Comparison of ENCODE assay signal across 8 mouse cellular contexts in genomic region chr5:107724661-107725434, GRCm38 (mm10). TPM values are rescaled to one million over a fixed set of nuclear protein-coding genes. Genes with fewer than 3 reads are reported as not detected.
DNase-seq lines count a peak whose midpoint lies in the region; ATAC-seq and TF ChIP-seq lines count a peak whose summit lies in the region.

No protein-coding gene starts in this region.

- 0 out of 2 replicates have a peak, but pooled peaks cover 8% of the 10 kb centered on the region for H3K4me1 ChIP-seq in forebrain, postnatal 0 days (ENCODE audit: insufficient read depth)
- peaks cover 50% of the 10 kb centered on the region for H3K4me1 ChIP-seq in limb, embryonic 12.5 days (replicated peaks)

- H3K4me2 ChIP-seq in forebrain, postnatal 0 days (ENCODE audit: low read depth): peak overlapping the region; percentile 10; the same call in 1 of the 2 replicates
- peak overlapping the region; percentile 57 for H3K4me2 ChIP-seq in limb, embryonic 12.5 days

- H3K27me3 ChIP-seq in forebrain, postnatal 0 days (ENCODE audit: insufficient read depth, low read length): peaks cover 79% of the 10 kb centered on the region
- peaks cover 94% of the 10 kb centered on the region for H3K27me3 ChIP-seq in limb, embryonic 12.5 days

- no peak overlapping the region for H3K27ac ChIP-seq in forebrain, postnatal 0 days (ENCODE audit: low read depth, low read length)
- no peak overlapping the region for H3K27ac ChIP-seq in limb, embryonic 12.5 days

- ATAC-seq in forebrain, postnatal 0 days: no peak
- no peak for ATAC-seq in limb, embryonic 12.5 days (ENCODE audit: insufficient number of reproducible peaks, insufficient read depth, low FRiP score, low TSS enrichment, low read depth)
- no peak for ATAC-seq in granulocyte monocyte progenitor cell, adult 5-6 weeks (replicated peaks; ENCODE audit: poor library complexity, severe bottlenecking)

- intact Hi-C loops in gastrocnemius, postnatal 36 days (cut with DNase I): no loop called here
- intact Hi-C loops in left cerebral cortex, postnatal 25 days (cut with DNase I): loop anchor here (5.0 kb wide), 1 partner anchor 1253 kb away; no protein-coding TSS in a partner anchor

- peak; percentile 10 for DNase-seq in gastrocnemius, postnatal 10 days
- DNase-seq in gastrocnemius, postnatal 36 days: no peak
- peak; percentile 32 for DNase-seq in MN1 (ENCODE audit: low spot score)
- peak; percentile 45 for DNase-seq in forebrain, postnatal 0 days
- peak; percentile 74 for DNase-seq in neural tube, embryonic 10.5 days (ENCODE audit: extremely low spot score, low spot score)
- DNase-seq in left cerebral cortex, postnatal 25 days (ENCODE audit: low spot score in 2 of 2): no peak

- no peaks in the 10 kb centered on the region for H3K9me3 ChIP-seq in forebrain, postnatal 0 days (ENCODE audit: low read length)
- H3K9me3 ChIP-seq in limb, embryonic 12.5 days: no peaks in the 10 kb centered on the region

- under 1% methylated on average over 52 of the region's 52 CpGs for WGBS in forebrain, postnatal 0 days
- WGBS in limb, embryonic 12.5 days: under 1% methylated on average over 52 of the region's 52 CpGs

- H3K9ac ChIP-seq in forebrain, postnatal 0 days: no peak overlapping the region
- H3K9ac ChIP-seq in limb, embryonic 12.5 days (replicated peaks): no peak overlapping the region

- H3K36me3 ChIP-seq in forebrain, postnatal 0 days (ENCODE audit: insufficient read depth): no peaks in the 10 kb centered on the region
- H3K36me3 ChIP-seq in limb, embryonic 12.5 days: no peaks in the 10 kb centered on the region

- no peak for TF ChIP-seq CTCF in forebrain, postnatal 0 days (IDR thresholded peaks at IDR 0.05; ENCODE audit: low read depth)

- H3K4me3 ChIP-seq in forebrain, postnatal 0 days (ENCODE audit: low read depth, low read length): peak overlapping the region; percentile 11; the same call in 1 of the 2 replicates
- H3K4me3 ChIP-seq in limb, embryonic 12.5 days (replicated peaks): peak overlapping the region; percentile 34

RNA-seq across cellular contexts. Expression of gene Gfi1, which starts 1.0 kb away (rescaled TPM):
- total RNA-seq in gastrocnemius, postnatal 10 days (2021): under 1 TPM; 0.12 to 0.25 TPM
- total RNA-seq in gastrocnemius, postnatal 36 days (2021): under 1 TPM in 1 of 2 experiments, not detected in 1; 0.54 TPM
- not detected in 2 replicates for total RNA-seq in forebrain, postnatal 0 days (2014; rRNA removed)
- polyA plus RNA-seq in forebrain, postnatal 0 days (2015; fragmentation: Nextera tagmentation; extraction: Ambion mirVana): not detected in 2 replicates
- polyA plus RNA-seq in limb, embryonic 12.5 days (2016; fragmentation: Nextera tagmentation; extraction: Ambion mirVana): not detected in 2 replicates
- not detected for total RNA-seq in left cerebral cortex, postnatal 25 days (2021)
- 42.2 and 60.6 TPM in 2 replicates for total RNA-seq in granulocyte monocyte progenitor cell, adult 5-6 weeks (2014; fragmentation: Nextera tagmentation)
- 53.9 and 54.4 TPM in 2 replicates for total RNA-seq in granulocyte monocyte progenitor cell, adult 5-6 weeks (2017)

Comparison
In these comparisons a context has a peak if more than half of its experiments do, and no peak if none do; other contexts are left out.
1. DNase-seq: peak in gastrocnemius, postnatal 10 days (single experiment), MN1 (single experiment), forebrain, postnatal 0 days (single experiment) and neural tube, embryonic 10.5 days (single experiment); none in gastrocnemius, postnatal 36 days (0 of 2) and left cerebral cortex, postnatal 25 days (0 of 2).
2. RNA of gene Gfi1, which starts 1.0 kb away (total RNA-seq): 42.2 to 60.6 TPM in granulocyte monocyte progenitor cell, adult 5-6 weeks; 0.54 TPM in gastrocnemius, postnatal 36 days, 0.12 to 0.25 TPM in gastrocnemius, postnatal 10 days, not detected in left cerebral cortex, postnatal 25 days and not detected in forebrain, postnatal 0 days; every median in the first group is over 10 times any median in the second.